Mouse (Mus musculus): ENCODE data around the gene Fam192a. TPM values are rescaled to one million over a fixed set of nuclear protein-coding genes. Genes with fewer than 3 reads are reported as not detected.

The Fam192a gene
- total RNA-seq, 2 experiments from 2014 or later, result 33.9 to 38.6 TPM

- intact Hi-C loops (cut with DNase I), result no loop called here
- no peak for DNase-seq (ENCODE audit: low spot score in 2 of 2)
These were observed 60.7 kb downstream of the Fam192a start for GRCm38 (mm10) chr8:94540889-94541795.

- DNase-seq (ENCODE audit: low spot score in 2 of 2), result no peak
- intact Hi-C loops (cut with DNase I), result no loop called here
These were observed 61.8 kb downstream of the Fam192a start for GRCm38 (mm10) chr8:94540025-94540424.

- intact Hi-C loops (cut with DNase I), result no loop called here
- DNase-seq (ENCODE audit: low spot score in 2 of 2), result no peak
These were observed 64.3 kb downstream of the Fam192a start for GRCm38 (mm10) chr8:94537456-94537855.

- no peak for DNase-seq (ENCODE audit: low spot score in 2 of 2)
- intact Hi-C loops (cut with DNase I), result no loop called here
These were observed 66.2 kb downstream of the Fam192a start for GRCm38 (mm10) chr8:94535631-94536030.

- no peak for DNase-seq (ENCODE audit: low spot score in 2 of 2)
- intact Hi-C loops (cut with DNase I), result no loop called here
These were observed 67.2 kb downstream of the Fam192a start for GRCm38 (mm10) chr8:94534612-94535011.

GRCm38 (mm10) chr8:94532873-94533671, 68.7 kb downstream of the Fam192a start, which contains the start of gene Cpne2:
TSS of gene Cpne2 (plus strand) at chr8:94532990.
- peak in 1 of 2 experiments; percentile 41 for DNase-seq (ENCODE audit: low spot score in 2 of 2)
- intact Hi-C loops (cut with DNase I), result no loop called here

- intact Hi-C loops (cut with DNase I), result no loop called here
- no peak for DNase-seq (ENCODE audit: low spot score in 2 of 2)
These were observed 69.3 kb downstream of the Fam192a start for GRCm38 (mm10) chr8:94532525-94532872.

- intact Hi-C loops (cut with DNase I), result no loop called here
- DNase-seq (ENCODE audit: low spot score in 2 of 2), result no peak
These were observed 69.8 kb downstream of the Fam192a start for GRCm38 (mm10) chr8:94532000-94532399.

GRCm38 (mm10) chr8:94530643-94531042, 71.2 kb downstream of the Fam192a start:
- DNase-seq (ENCODE audit: low spot score in 2 of 2), result no peak
- intact Hi-C loops (cut with DNase I), result no loop called here

GRCm38 (mm10) chr8:94529875-94530274, 71.9 kb downstream of the Fam192a start:
- no peak for DNase-seq (ENCODE audit: low spot score in 2 of 2)
- intact Hi-C loops (cut with DNase I), result loop anchor here (5.0 kb wide), 1 partner anchor 167 kb away; the partner anchor contains the start of gene Pllp

GRCm38 (mm10) chr8:94528245-94528644, 73.6 kb downstream of the Fam192a start:
- intact Hi-C loops (cut with DNase I), result loop anchor here (1.0 to 5.0 kb wide), 2 partner anchors 56 to 169 kb away; partner anchors contain the start of gene Pllp
- DNase-seq (ENCODE audit: low spot score in 2 of 2), result peak; percentile 65

GRCm38 (mm10) chr8:94527178-94527577, 74.6 kb downstream of the Fam192a start:
- DNase-seq (ENCODE audit: low spot score in 2 of 2), result no peak

GRCm38 (mm10) chr8:94524554-94524953, 77.2 kb downstream of the Fam192a start:
- intact Hi-C loops (cut with DNase I), result no loop called here
- no peak for DNase-seq (ENCODE audit: low spot score in 2 of 2)

More at GRCm38 (mm10) chr8:94527178-94527577, 74.6 kb downstream of the Fam192a start:
- intact Hi-C loops (cut with DNase I), result loop anchor here (5.0 kb wide), 1 partner anchor 170 kb away; the partner anchor contains the start of gene Pllp

Other genes with a start within 250 kb of the Fam192a start
- gene Herpud1, start 215.6 kb downstream of the Fam192a start, total RNA-seq (2021), result 10 to 100 TPM; 48.8 to 60.8 TPM
- gene Nlrc5, start 167.6 kb downstream of the Fam192a start, total RNA-seq (2021), result under 1 TPM; 0.24 to 0.30 TPM
- 10 to 100 TPM; 23.3 to 27.0 TPM for gene Cpne2, start 69.0 kb downstream of the Fam192a start, total RNA-seq (2021)
- 10 to 100 TPM; 30.3 to 30.9 TPM for gene Rspry1, start 60 bp downstream of the Fam192a start, total RNA-seq (2021)
- 100 to 1,000 TPM; 155 to 165 TPM for gene Arl2bp, start 64.6 kb upstream of the Fam192a start, total RNA-seq (2021)
- 10 to 100 TPM; 32.1 to 44.9 TPM for gene Pllp, start 94.3 kb upstream of the Fam192a start, total RNA-seq (2021)
- gene Ccl22, start 143.6 kb upstream of the Fam192a start, total RNA-seq (2021), result not detected
- gene Cx3cl1, start 170.0 kb upstream of the Fam192a start, total RNA-seq (2021), result 100 to 1,000 TPM; 664 to 689 TPM
- gene Ccl17, start 208.5 kb upstream of the Fam192a start, total RNA-seq (2021), result 10 to 100 TPM; 17.7 to 18.3 TPM
- 10 to 100 TPM; 77.1 to 81.3 TPM for gene Coq9, start 236.3 kb upstream of the Fam192a start, total RNA-seq (2021)
- gene Ciapin1, start 236.4 kb upstream of the Fam192a start, total RNA-seq (2021), result 10 to 100 TPM; 73.9 to 76.7 TPM